Mouse (Mus musculus) limb, embryonic 10.5 days (tissue): ENCODE data around the gene Thap8. TPM values are rescaled to one million over a fixed set of nuclear protein-coding genes. Genes with fewer than 3 reads are reported as not detected.

Experiments used
- DNase-seq: peaks from one replicate; pipeline ENCODE4 v3.0.0-alpha.2; 2017; ENCODE audit warnings: low spot score
- H3K27ac ChIP-seq: fragments of 300-500 bp; sonication (generic); 2 replicates; pipeline ENCODE4 v1.5.1; 2016; ENCODE audit warnings: mild to moderate bottlenecking
- H3K27me3 ChIP-seq: fragments of 300-500 bp; sonication (generic); 2 replicates; pipeline ENCODE4 v1.6.1; 2016; ENCODE audit warnings: low read depth, mild to moderate bottlenecking; ENCODE audit not compliant: poor library complexity, severe bottlenecking
- H3K36me3 ChIP-seq: fragments of 300-500 bp; sonication (generic); 2 replicates; pipeline ENCODE4 v1.6.1; 2016; ENCODE audit warnings: mild to moderate bottlenecking, moderate library complexity
- H3K4me1 ChIP-seq: fragments of 300-500 bp; sonication (generic); 2 replicates; pipeline ENCODE4 v1.6.1; 2016
- H3K4me3 ChIP-seq: fragments of 300-500 bp; sonication (generic); 2 replicates; pipeline ENCODE4 v1.5.1; 2016; ENCODE audit warnings: mild to moderate bottlenecking, moderate library complexity
- H3K9me3 ChIP-seq: fragments of 300-500 bp; sonication (generic); replicated peaks from 2 replicates; pipeline ENCODE4 v1.6.1; 2016; ENCODE audit warnings: mild to moderate bottlenecking
- WGBS: fragments of 180-500 bp; shearing (Covaris S2); methylation state at CpG from one replicate; pipeline ENCODE4 v1.1.7; 2016; 5-methylcytosine and 5-hydroxymethylcytosine counted together
- polyA plus RNA-seq: library from polyadenylated mRNA; unstranded; fragments of >200 nt; fragmentation: Nextera tagmentation; extraction: Ambion mirVana; gene quantifications from 2 replicates; pipeline ENCODE4 v1.2.1, GENCODE M21; 2016

The Thap8 gene
- polyA plus RNA-seq, 1 experiment from 2014 or later, result 0.25 TPM

DNA sequence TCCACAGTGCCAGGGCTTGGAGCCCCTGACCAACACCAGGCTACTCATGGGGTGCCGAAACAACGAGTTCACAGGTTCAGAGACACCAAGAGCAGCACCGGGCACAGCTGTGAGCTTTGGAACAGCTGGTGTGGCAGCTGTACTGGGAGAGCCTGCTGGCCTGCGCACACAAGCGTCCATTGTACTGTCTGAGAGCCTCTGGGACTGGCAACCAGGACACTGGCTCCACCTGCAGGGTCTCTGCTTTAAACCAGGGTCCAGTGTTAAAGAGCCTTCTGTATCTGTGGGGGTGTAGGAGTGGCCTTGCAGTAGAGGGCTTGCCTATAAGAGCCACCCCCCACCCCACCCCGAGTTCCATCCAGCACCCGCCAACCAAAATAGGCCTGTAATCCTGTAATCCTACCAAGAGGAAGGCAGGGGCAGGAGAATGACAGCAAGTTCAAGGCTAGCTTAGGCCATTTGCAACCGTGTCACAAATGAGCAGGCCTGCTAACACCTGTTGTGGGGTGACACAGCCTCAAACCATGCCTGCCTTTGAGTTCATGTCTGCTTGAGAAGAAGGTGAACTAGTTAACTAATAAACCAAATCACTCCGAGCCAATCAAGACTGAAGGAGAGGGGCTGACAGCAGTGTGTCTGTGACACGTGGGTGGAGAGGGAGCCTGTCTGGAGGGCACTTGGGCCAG is 10.0 kb downstream of the Thap8 start:
- Histone ChIP-seq H3K27me3 (peaks cover 12% of the 10 kb centered on the region; the same call in 1 of the 2 replicates), H3K27ac (peak overlapping the region; percentile 61), H3K9me3 (no peaks in the 10 kb centered on the region), H3K4me3 (0 out of 2 replicates have a peak overlapping the region, but pooled peaks have one; percentile 6), H3K4me1 (peaks cover 21% of the 10 kb centered on the region), H3K36me3 (peaks cover 21% of the 10 kb centered on the region)
- peak; percentile 45 for DNase-seq
- WGBS, result 65% methylated on average over 10 of the region's 10 CpGs

DNA sequence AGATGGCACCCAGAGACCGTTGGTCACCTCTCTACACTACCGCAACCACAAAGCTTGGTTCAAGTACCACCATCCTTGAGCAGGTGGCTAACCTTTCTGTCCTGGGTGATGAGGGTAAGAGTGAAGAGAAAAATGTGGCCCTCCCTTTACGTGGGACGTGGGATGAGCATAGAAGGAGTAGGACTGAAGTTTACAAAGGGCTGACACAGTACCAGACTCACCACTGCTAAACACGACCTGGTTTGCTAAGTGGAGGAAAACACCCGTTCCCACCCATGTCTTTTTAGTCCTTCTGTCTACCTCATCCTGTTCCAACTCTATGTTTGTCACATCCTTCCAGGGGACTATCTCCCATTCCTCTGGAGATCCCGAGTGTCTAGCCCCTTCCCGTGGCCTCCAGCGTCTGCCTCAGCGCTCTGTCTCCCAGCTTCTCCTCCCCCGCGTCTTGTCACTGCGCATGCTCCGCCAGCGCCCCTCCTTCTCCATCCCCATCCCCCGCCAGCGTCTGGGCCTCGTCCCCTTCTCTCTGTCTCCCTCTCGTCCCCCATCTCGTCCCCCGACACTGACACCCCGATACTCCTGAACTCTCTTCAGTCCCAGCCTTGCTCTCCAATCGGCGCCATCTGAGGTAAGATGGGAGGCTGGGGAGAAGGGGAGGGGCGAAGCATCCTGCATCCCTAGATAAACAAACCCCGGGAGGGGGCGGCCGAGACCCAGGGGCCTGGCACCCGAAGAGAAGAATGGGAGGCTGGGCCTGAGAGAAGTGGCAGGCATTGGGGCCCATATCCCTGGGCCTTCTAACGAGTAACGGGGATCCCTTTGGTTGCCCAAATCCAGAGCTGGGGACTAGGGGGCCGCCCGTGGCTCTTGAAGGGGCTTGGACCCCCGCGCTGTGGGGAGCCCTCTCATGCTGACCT is 11.6 kb downstream of the Thap8 start, which contains the start of gene Clip3:
Gene Clip3 (plus strand): TSS at position 514 of the 917 bp plus-strand sequence.
- peaks cover 21% of the 10 kb centered on the region for H3K4me1 ChIP-seq
- H3K27ac ChIP-seq, result peak within 1 kb of the TSS; percentile 91
- peak within 1 kb of the TSS; percentile 77 for H3K4me3 ChIP-seq
- DNase-seq, result peak; percentile 85
- no peaks in the 10 kb centered on the region for H3K9me3 ChIP-seq
- H3K27me3 ChIP-seq, result peaks cover 6% of the 10 kb centered on the region; the same call in 1 of the 2 replicates
- 8% methylated on average over 35 of the region's 35 CpGs for WGBS
- peaks cover 37% of the 10 kb centered on the region for H3K36me3 ChIP-seq

DNA sequence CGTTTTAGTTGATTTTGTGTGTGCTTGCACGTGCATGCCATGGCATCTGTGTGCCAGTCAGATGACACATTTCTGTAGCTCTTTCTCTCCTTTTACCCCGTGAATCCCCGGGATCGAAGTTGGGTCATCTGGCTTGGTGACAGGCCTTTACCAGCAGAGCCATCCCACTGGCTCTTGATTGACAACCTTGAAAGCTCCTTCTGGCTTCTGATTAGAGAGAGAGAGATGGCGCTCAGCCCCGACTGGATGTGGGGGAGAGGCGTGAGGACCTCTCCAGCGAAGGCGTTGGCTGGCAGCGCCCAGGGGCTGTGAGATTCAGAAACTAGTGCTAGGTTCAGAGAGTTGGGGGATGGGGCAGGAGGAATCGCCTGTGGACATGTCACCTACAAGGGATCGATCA is 13.9 kb downstream of the Thap8 start:
- DNase-seq, result no peak
- Histone ChIP-seq H3K36me3 (peaks cover 61% of the 10 kb centered on the region), H3K27me3 (peaks cover 6% of the 10 kb centered on the region; the same call in 1 of the 2 replicates), H3K9me3 (no peaks in the 10 kb centered on the region), H3K4me3 (no peak overlapping the region), H3K27ac (no peak overlapping the region), H3K4me1 (peaks cover 21% of the 10 kb centered on the region)
- 87% methylated on average over 13 of the region's 13 CpGs for WGBS

DNA sequence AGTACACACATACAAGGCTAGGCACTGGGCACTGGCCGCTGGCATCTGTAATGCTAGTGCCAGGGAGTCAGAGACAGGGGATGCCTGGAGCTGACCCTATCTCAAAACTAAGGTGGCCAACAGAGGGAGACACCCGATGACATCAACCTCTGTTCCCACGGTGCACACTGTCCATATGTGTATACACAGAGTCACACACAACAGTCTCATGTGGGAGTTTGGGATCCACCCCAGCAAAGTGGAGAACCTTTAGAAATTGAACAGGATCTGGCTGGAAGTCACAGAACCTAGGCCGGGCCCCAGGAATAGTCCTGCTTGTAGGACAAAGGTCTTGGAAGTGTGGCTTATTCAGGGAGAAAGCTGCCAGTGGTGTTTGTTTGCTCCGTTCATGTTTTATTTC is 14.4 kb downstream of the Thap8 start:
- Histone ChIP-seq H3K9me3 (no peaks in the 10 kb centered on the region), H3K4me3 (no peak overlapping the region), H3K27ac (no peak overlapping the region), H3K27me3 (peaks cover 3% of the 10 kb centered on the region; the same call in 1 of the 2 replicates), H3K36me3 (peaks cover 66% of the 10 kb centered on the region), H3K4me1 (peaks cover 19% of the 10 kb centered on the region)
- no peak for DNase-seq
- 93% methylated on average over 5 of the region's 5 CpGs for WGBS

DNA sequence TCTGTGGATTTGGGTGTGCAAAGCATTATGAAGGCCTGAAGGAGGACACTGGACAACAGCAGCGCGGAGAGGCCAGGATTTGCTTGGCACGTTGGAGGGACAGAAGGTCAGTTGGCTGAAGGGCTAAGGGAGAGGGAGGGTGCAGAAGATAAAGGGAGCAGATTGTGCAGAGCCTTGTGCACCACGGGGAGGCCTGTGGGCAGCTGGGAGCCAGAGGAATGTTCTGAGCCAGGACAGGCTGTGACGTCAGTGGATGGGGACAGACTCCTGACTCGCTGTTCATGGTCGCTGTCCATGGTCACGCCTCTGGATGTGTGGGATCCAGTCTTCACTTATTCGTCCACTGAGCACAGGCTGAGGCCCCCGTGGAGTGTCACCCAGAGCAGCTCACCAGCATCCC is 15.2 kb downstream of the Thap8 start:
- Histone ChIP-seq H3K36me3 (peaks cover 74% of the 10 kb centered on the region), H3K9me3 (no peaks in the 10 kb centered on the region), H3K27ac (no peak overlapping the region), H3K4me1 (peaks cover 12% of the 10 kb centered on the region), H3K4me3 (no peak overlapping the region), H3K27me3 (no peaks in the 10 kb centered on the region)
- 69% methylated on average over 10 of the region's 10 CpGs for WGBS
- no peak for DNase-seq

DNA sequence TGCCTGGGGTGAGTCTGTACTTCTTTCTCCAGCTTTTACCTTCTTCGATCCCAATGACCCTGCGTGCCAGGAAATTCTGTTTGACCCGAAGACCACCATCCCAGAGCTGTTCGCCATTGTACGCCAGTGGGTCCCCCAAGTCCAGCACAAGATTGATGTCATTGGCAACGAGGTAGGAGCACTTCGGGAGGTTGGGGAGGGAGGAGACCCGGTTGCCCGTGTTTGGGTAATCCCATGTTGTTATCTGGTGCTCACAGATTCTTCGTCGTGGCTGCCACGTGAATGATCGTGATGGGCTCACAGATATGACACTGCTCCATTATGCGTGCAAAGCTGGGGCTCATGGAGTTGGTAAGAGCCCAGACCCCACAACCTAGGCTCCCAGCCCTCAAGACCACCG is 16.9 kb downstream of the Thap8 start:
- no peak for DNase-seq
- Histone ChIP-seq H3K36me3 (peaks cover 89% of the 10 kb centered on the region), H3K27ac (no peak overlapping the region), H3K27me3 (no peaks in the 10 kb centered on the region), H3K4me1 (peaks cover 6% of the 10 kb centered on the region), H3K4me3 (no peak overlapping the region), H3K9me3 (no peaks in the 10 kb centered on the region)
- 92% methylated on average over 15 of the region's 15 CpGs for WGBS

DNA sequence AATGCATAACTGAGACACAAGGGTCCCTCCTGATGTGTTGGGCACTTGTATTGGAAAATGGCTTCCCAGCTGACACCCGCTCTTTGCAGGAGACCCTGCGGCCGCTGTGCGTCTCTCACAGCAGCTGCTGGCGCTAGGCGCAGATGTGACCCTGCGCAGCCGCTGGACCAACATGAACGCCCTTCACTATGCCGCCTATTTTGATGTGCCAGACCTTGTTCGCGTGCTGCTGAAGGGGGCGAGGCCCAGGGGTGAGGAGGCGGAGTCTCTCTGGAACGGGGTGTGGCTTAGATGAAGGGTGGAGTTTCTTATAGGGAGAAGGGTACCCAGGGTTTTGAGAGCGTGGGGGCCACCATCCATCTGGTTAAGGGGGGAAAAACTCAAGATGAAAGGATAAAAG is 17.4 kb downstream of the Thap8 start:
- 83% methylated on average over 16 of the region's 16 CpGs for WGBS
- no peak overlapping the region for H3K4me3 ChIP-seq
- H3K36me3 ChIP-seq, result peaks cover 94% of the 10 kb centered on the region
- DNase-seq, result no peak
- H3K9me3 ChIP-seq, result no peaks in the 10 kb centered on the region
- H3K27ac ChIP-seq, result no peak overlapping the region
- H3K4me1 ChIP-seq, result peaks cover 1% of the 10 kb centered on the region
- H3K27me3 ChIP-seq, result no peaks in the 10 kb centered on the region

DNA sequence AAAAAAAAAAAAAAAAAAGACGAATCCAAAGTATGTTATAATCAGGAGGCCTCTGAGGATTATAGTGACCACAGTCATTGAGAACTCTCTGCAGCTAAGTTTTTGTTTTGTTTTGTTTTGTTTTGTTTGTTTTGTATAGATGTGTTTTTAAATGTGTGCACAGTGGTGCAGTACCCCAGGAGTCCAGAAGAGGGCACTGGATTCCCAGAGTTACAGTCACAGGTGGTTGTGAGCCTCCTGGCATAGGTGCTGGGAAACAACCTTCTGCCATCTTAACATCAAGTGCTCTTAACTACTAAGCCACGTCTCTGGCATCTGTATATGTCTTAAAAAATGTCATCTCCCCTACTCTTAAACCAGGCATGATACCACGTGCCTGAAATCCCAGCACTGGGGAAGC is 21.0 kb downstream of the Thap8 start:
- H3K4me3 ChIP-seq, result no peak overlapping the region
- H3K27ac ChIP-seq, result no peak overlapping the region
- H3K27me3 ChIP-seq, result no peaks in the 10 kb centered on the region
- H3K4me1 ChIP-seq, result no peaks in the 10 kb centered on the region
- WGBS, result 46% methylated on average over 3 of the region's 3 CpGs
- no peaks in the 10 kb centered on the region for H3K9me3 ChIP-seq
- DNase-seq, result peak; percentile 54
- peaks cover 91% of the 10 kb centered on the region for H3K36me3 ChIP-seq

DNA sequence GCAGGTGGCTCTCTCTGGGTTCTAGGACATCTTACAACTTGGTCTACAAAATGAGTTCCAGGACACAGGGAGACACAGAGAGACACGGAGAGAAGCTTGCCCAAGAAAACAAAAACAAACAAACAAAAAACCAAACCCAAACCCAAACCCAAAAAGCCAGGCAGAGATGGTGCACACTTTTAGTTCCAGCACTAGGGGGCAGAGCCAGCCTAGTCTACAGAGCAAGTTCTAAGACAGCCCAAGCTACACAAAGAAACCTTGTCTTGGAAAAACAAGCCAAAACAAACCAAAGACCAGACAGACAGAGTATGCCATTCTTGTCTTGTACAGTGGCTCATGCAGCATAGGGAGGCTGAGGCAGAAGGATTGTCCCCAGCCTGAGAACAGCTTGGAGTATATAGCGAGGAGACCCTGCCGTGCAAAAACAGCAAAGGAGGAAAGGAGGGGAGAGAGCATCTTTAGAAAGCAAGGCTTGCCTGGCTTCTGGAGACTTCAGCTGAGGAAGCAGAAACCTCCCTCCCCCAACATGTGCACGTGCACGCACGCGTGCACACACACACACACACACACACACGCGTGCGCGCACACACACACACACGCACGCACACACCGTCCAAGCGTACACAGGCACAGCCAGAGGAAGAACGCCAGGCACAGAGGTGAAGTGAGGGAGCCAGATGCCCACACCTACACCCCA is 26.3 kb downstream of the Thap8 start:
- 91% methylated on average over 16 of the region's 16 CpGs for WGBS
- Histone ChIP-seq H3K9me3 (no peaks in the 10 kb centered on the region), H3K27me3 (no peaks in the 10 kb centered on the region), H3K36me3 (peaks cover 70% of the 10 kb centered on the region), H3K4me1 (peaks cover 24% of the 10 kb centered on the region), H3K27ac (no peak overlapping the region), H3K4me3 (no peak overlapping the region)
- DNase-seq, result no peak

DNA sequence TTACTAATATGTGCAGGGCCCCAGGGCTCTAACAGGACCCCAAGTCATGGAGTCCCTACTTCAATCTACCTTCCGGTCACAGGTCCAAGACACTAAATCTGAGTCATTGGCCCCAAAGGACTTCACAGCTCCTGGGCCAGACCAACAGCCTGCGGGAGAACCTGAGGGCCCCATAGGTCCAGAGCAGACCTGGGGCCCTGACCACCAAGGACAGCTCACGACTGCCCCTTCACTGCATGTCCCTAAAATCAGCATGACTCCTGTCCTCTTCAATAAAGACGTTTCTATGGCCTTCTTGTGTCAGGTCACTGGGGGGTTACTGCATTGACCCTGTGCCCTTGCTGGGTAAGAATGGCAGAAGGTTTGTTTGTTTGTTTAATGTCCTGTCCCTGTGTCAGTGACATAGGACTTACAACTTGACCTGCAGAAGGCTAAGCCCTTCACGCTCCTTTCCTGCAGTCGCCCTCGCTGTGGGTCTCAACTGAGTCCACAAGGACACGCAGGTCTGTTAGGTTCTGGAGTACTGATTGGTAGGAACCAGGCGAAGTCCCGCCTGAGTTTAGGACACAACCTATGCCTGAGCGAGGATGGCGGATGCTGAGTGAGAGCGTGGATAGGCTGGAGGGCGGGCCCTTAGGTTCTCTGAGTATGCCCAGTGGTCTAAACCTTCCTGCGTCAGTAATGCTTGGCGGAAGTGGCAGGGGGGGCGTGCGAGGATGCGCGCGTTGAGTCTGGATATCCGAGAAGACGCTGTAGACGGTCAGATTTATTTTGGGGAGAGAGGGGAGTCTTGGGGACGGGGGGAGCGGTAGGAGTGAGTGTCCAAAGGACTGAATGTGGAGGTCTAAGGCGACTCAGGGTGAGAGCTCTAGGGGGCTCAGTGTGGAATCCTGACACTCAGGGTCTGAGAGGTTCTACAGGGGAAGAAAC is 28.4 kb downstream of the Thap8 start, which contains the start of gene Alkbh6:
Gene Alkbh6 (plus strand): TSS at position 642 of the 930 bp plus-strand sequence.
- peak within 1 kb of the TSS; percentile 77 for H3K4me3 ChIP-seq
- H3K27ac ChIP-seq, result peak within 1 kb of the TSS; percentile 77
- peak; percentile 87 for DNase-seq
- no peaks in the 10 kb centered on the region for H3K9me3 ChIP-seq
- H3K36me3 ChIP-seq, result peaks cover 69% of the 10 kb centered on the region
- 4% methylated on average over 27 of the region's 27 CpGs for WGBS
- peaks cover 24% of the 10 kb centered on the region for H3K4me1 ChIP-seq
- no peaks in the 10 kb centered on the region for H3K27me3 ChIP-seq

DNA sequence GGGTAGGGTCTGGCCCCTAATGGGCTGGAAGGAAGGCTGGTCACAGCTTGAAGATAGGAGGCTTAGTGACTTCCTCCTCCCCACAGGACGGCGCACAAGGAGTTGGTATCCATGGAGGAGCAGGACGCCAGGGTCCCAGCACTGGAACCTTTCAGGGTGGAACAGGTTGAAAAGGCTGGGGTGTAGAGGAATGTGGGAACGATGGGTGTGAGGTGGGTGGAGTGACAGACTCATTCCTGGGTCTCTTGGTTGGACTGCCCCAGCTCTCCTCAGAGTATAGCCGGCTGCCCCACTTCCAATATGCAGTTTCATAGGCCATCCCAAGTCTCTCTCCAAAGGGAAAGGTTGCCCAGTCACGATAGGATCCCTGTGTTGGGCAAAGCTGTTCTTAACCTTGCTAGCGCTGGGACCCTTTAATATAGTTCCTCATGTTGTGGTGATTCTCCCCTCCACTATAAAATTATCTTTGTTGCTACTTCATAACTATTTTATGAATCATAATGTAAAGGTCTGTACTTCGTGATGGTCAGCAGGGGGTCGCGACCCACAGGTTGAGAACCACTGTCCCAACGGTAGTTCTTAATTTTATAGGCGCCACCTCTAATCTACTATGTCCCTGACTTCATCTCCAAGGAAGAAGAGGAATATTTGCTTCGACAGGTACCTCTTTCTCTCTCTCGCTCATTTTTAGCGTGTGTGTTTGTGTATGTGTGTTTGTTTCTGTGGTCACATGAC is 29.7 kb downstream of the Thap8 start:
- H3K4me3 ChIP-seq, result peak overlapping the region; percentile 77
- DNase-seq, result no peak
- H3K4me1 ChIP-seq, result peaks cover 36% of the 10 kb centered on the region
- H3K9me3 ChIP-seq, result no peaks in the 10 kb centered on the region
- peak overlapping the region; percentile 77; the same call in 1 of the 2 replicates for H3K27ac ChIP-seq
- H3K27me3 ChIP-seq, result no peaks in the 10 kb centered on the region
- WGBS, result 70% methylated on average over 15 of the region's 15 CpGs
- H3K36me3 ChIP-seq, result peaks cover 68% of the 10 kb centered on the region
